Mouse (Mus musculus) MEL (cell line): ENCODE measurements around the gene Csnk1e.

Source experiments
- GATA1 ChIP-seq: IDR thresholded peaks from 2 replicates; pipeline ENCODE4 v1.6.1; 2011; ENCODE audit warnings: low read depth, low read length, improper control_type of control experiment
- POLR2A ChIP-seq, 2 experiments: IDR thresholded peaks; 2 replicates each; pipeline ENCODE4 v1.6.1; 2011 to 2012; ENCODE audit warnings: low read length in 2 of 2, mild to moderate bottlenecking in 2 of 2, control low read depth in 1 of 2, improper control_type of control experiment in 1 of 2, low read depth in 1 of 2, moderate library complexity in 1 of 2; ENCODE audit not compliant: control insufficient read depth in 1 of 2, insufficient read depth in 1 of 2, poor library complexity in 1 of 2
- TCF12 ChIP-seq: IDR thresholded peaks from 2 replicates; pipeline ENCODE4 v1.6.1; 2014; ENCODE audit warnings: low read depth, mild to moderate bottlenecking, inconsistent platforms, low read length, improper control_type of control experiment, moderate library complexity

DNA sequence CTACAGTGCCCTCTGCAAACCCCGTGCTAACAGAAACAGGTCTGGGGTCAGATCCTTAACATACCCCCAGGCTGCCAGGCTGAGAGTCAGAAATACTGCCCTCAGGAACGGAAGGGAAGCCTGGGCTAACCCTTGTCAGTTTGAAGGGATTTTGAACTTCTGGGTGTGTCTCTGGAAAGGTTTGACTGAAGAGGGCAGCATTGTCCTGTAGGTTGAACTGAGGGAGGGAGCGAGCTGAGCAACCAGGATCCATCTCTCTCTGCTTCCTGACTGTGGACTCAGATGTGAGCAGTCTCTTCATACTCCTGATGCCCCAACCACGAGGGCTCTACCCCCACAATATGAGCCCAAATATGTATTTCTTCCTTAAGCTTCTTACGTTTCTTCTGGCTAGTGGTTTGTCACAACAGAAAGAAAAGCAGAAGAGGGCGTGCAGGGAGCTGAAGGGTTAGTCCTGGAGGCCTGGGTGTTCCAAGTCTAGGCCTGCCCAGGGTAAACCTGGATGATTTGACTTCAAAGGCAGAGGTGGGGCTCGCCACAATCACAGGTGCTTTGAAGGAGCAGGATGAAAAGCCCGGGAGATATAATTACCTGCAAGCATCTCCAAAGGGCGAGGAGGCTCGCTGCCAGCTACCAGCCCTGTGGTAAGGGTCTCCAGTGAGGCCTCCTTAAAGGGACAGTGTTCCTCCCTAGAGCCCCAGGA, 43.9 kb downstream of the Csnk1e start:
- TF ChIP-seq POLR2A (IDR thresholded peaks at IDR 0.05; ENCODE audit: control insufficient read depth in 1 of 2, insufficient read depth in 1 of 2, low read depth in 1 of 2, low read length in 2 of 2, poor library complexity in 1 of 2) (no peak), TCF12 (no peak), GATA1 (no peak)
